Mouse (Mus musculus): Measurements from ENCODE around the gene Vrtn. TPM values are rescaled to one million over a fixed set of nuclear protein-coding genes. Genes with fewer than 3 reads are reported as not detected.

Vrtn gene
- total RNA-seq, 2 experiments from 2014 or later: not detected

- H3K4me3 ChIP-seq: peak within 1 kb of the TSS; percentile 64
- no peak for TF ChIP-seq CTCF (IDR thresholded peaks at IDR 0.05)
- H3K27ac ChIP-seq: no peak within 1 kb of the TSS
- peak; percentile 78 for DNase-seq
- intact Hi-C loops (cut with DNase I): no loop called here
Observed at GRCm38 (mm10) chr12:84698319-84699081, 57.7 kb downstream of the Vrtn start, which contains the start of gene Syndig1l. Gene Syndig1l, minus strand, starts transcription at chr12:84698831.

Other genes with a start within 250 kb of the Vrtn start
- gene Entpd5, start 232.0 kb upstream of the Vrtn start, total RNA-seq (2021): 10 to 100 TPM; 12.2 to 14.4 TPM
- gene Bbof1, start 231.9 kb upstream of the Vrtn start, total RNA-seq (2021): 1 to 10 TPM; 1.0 to 1.6 TPM
- 10 to 100 TPM in 1 of 2 experiments, 1 to 10 TPM in 1; 8.5 to 10.8 TPM for gene Rnf113a2, start 223.8 kb upstream of the Vrtn start, total RNA-seq (2021)
- 100 to 1,000 TPM in 1 of 2 experiments, 10 to 100 TPM in 1; 93.1 to 128 TPM for gene Aldh6a1, start 190.0 kb upstream of the Vrtn start, total RNA-seq (2021)
- gene Lin52, start 189.6 kb upstream of the Vrtn start, total RNA-seq (2021): 10 to 100 TPM in 1 of 2 experiments, 1 to 10 TPM in 1; 10.0 to 10.7 TPM
- not detected for gene Vsx2, start 71.3 kb upstream of the Vrtn start, total RNA-seq (2021)
- 1 to 10 TPM; 4.0 to 5.3 TPM for gene Abcd4, start 23.6 kb upstream of the Vrtn start, total RNA-seq (2021)
- gene Syndig1l, start 57.8 kb downstream of the Vrtn start, total RNA-seq (2021): not detected
- 10 to 100 TPM; 13.2 to 18.0 TPM for gene Npc2, start 132.1 kb downstream of the Vrtn start, total RNA-seq (2021)
- gene Isca2, start 132.2 kb downstream of the Vrtn start, total RNA-seq (2021): 10 to 100 TPM; 39.3 to 53.3 TPM
- gene Ltbp2, start 235.5 kb downstream of the Vrtn start, total RNA-seq (2021): 1 to 10 TPM in 1 of 2 experiments, under 1 TPM in 1; 0.78 to 1.6 TPM

Measured in gastrocnemius, adult 2 months (tissue).